Mouse (Mus musculus): ENCODE measurements around the gene Usp12. TPM values are rescaled to one million over a fixed set of nuclear protein-coding genes. Genes with fewer than 3 reads are reported as not detected.

Usp12 gene
- polyA plus RNA-seq, 1 experiment = 18.9 TPM

GRCm38 (mm10) chr5:146733888-146734640 lies 60.7 kb downstream of the Usp12 start:
- WGBS = 78% methylated on average over 12 of the region's 12 CpGs
- Histone ChIP-seq H3K4me1 (ENCODE audit: control insufficient read depth, insufficient read depth, low read length) (no peaks in the 10 kb centered on the region), H3K36me3 (ENCODE audit: control insufficient read depth, insufficient read depth, low read length) (peaks cover 1% of the 10 kb centered on the region; the same call in 1 of the 2 replicates), H3K27ac (ENCODE audit: insufficient read depth, low read depth, low read length) (no peak overlapping the region), H3K27me3 (replicated peaks; ENCODE audit: control insufficient read depth, insufficient read depth, low read length) (no peaks in the 10 kb centered on the region), H3K4me3 (ENCODE audit: insufficient read depth, low read depth, low read length) (no peak overlapping the region)
- no peak for TF ChIP-seq POLR2A (IDR thresholded peaks at IDR 0.05; ENCODE audit: low read depth, low read length)
- TF ChIP-seq CTCF (conservative IDR thresholded peaks at IDR 0.05; ENCODE audit: insufficient read depth, insufficient read length, low read depth, low read length) = peak; percentile 21; the same call in 1 of the 2 replicates
- DNase-seq = peak; percentile 61

- no peak for TF ChIP-seq POLR2A (IDR thresholded peaks at IDR 0.05; ENCODE audit: low read depth, low read length)
- TF ChIP-seq CTCF (conservative IDR thresholded peaks at IDR 0.05; ENCODE audit: insufficient read depth, insufficient read length, low read depth, low read length) = no peak
- no peaks in the 10 kb centered on the region for H3K4me1 ChIP-seq (ENCODE audit: control insufficient read depth, insufficient read depth, low read length)
- no peak for DNase-seq
- H3K36me3 ChIP-seq (ENCODE audit: control insufficient read depth, insufficient read depth, low read length) = peaks cover 1% of the 10 kb centered on the region; the same call in 1 of the 2 replicates
- 84% methylated on average over 7 of the region's 7 CpGs for WGBS
- no peak overlapping the region for H3K4me3 ChIP-seq (ENCODE audit: insufficient read depth, low read depth, low read length)
- H3K27ac ChIP-seq (ENCODE audit: insufficient read depth, low read depth, low read length) = no peak overlapping the region
- no peaks in the 10 kb centered on the region for H3K27me3 ChIP-seq (replicated peaks; ENCODE audit: control insufficient read depth, insufficient read depth, low read length)
Observed at GRCm38 (mm10) chr5:146733372-146733771, 61.4 kb downstream of the Usp12 start.

GRCm38 (mm10) chr5:146727006-146727405 lies 67.8 kb downstream of the Usp12 start:
- TF ChIP-seq POLR2A (IDR thresholded peaks at IDR 0.05; ENCODE audit: low read depth, low read length) (no peak), CTCF (conservative IDR thresholded peaks at IDR 0.05; ENCODE audit: insufficient read depth, insufficient read length, low read depth, low read length) (no peak)
- Histone ChIP-seq H3K36me3 (ENCODE audit: control insufficient read depth, insufficient read depth, low read length) (no peaks in the 10 kb centered on the region), H3K4me1 (ENCODE audit: control insufficient read depth, insufficient read depth, low read length) (no peaks in the 10 kb centered on the region), H3K27me3 (replicated peaks; ENCODE audit: control insufficient read depth, insufficient read depth, low read length) (no peaks in the 10 kb centered on the region), H3K4me3 (ENCODE audit: insufficient read depth, low read depth, low read length) (no peak overlapping the region), H3K27ac (ENCODE audit: insufficient read depth, low read depth, low read length) (no peak overlapping the region)
- no peak for DNase-seq
- 79% methylated on average over 4 of the region's 4 CpGs for WGBS

- Histone ChIP-seq H3K4me1 (ENCODE audit: control insufficient read depth, insufficient read depth, low read length) (no peaks in the 10 kb centered on the region), H3K27me3 (replicated peaks; ENCODE audit: control insufficient read depth, insufficient read depth, low read length) (no peaks in the 10 kb centered on the region), H3K27ac (ENCODE audit: insufficient read depth, low read depth, low read length) (no peak overlapping the region), H3K4me3 (ENCODE audit: insufficient read depth, low read depth, low read length) (no peak overlapping the region), H3K36me3 (ENCODE audit: control insufficient read depth, insufficient read depth, low read length) (no peaks in the 10 kb centered on the region)
- WGBS = 56% methylated on average over 3 of the region's 3 CpGs
- no peak for DNase-seq
- TF ChIP-seq CTCF (conservative IDR thresholded peaks at IDR 0.05; ENCODE audit: insufficient read depth, insufficient read length, low read depth, low read length) (no peak), POLR2A (IDR thresholded peaks at IDR 0.05; ENCODE audit: low read depth, low read length) (no peak)
Observed at GRCm38 (mm10) chr5:146724956-146725355, 69.8 kb downstream of the Usp12 start.

GRCm38 (mm10) chr5:146723452-146723851 lies 71.4 kb downstream of the Usp12 start:
- Histone ChIP-seq H3K27me3 (replicated peaks; ENCODE audit: control insufficient read depth, insufficient read depth, low read length) (no peaks in the 10 kb centered on the region), H3K4me3 (ENCODE audit: insufficient read depth, low read depth, low read length) (no peak overlapping the region), H3K4me1 (ENCODE audit: control insufficient read depth, insufficient read depth, low read length) (no peaks in the 10 kb centered on the region), H3K36me3 (ENCODE audit: control insufficient read depth, insufficient read depth, low read length) (no peaks in the 10 kb centered on the region), H3K27ac (ENCODE audit: insufficient read depth, low read depth, low read length) (no peak overlapping the region)
- no peak for DNase-seq
- WGBS = 96% methylated on average over 5 of the region's 5 CpGs
- no peak for TF ChIP-seq POLR2A (IDR thresholded peaks at IDR 0.05; ENCODE audit: low read depth, low read length)
- 0 out of 2 replicates have a peak, but pooled peaks have one; percentile 6 for TF ChIP-seq CTCF (conservative IDR thresholded peaks at IDR 0.05; ENCODE audit: insufficient read depth, insufficient read length, low read depth, low read length)

- H3K27me3 ChIP-seq (replicated peaks; ENCODE audit: control insufficient read depth, insufficient read depth, low read length) = no peaks in the 10 kb centered on the region
- H3K4me3 ChIP-seq (ENCODE audit: insufficient read depth, low read depth, low read length) = no peak overlapping the region
- H3K36me3 ChIP-seq (ENCODE audit: control insufficient read depth, insufficient read depth, low read length) = no peaks in the 10 kb centered on the region
- no peak for DNase-seq
- TF ChIP-seq POLR2A (IDR thresholded peaks at IDR 0.05; ENCODE audit: low read depth, low read length) = no peak
- no peak for TF ChIP-seq CTCF (conservative IDR thresholded peaks at IDR 0.05; ENCODE audit: insufficient read depth, insufficient read length, low read depth, low read length)
- H3K27ac ChIP-seq (ENCODE audit: insufficient read depth, low read depth, low read length) = no peak overlapping the region
- 35% methylated on average over 14 of the region's 14 CpGs for WGBS
- H3K4me1 ChIP-seq (ENCODE audit: control insufficient read depth, insufficient read depth, low read length) = no peaks in the 10 kb centered on the region
Observed at GRCm38 (mm10) chr5:146722226-146722625, 72.6 kb downstream of the Usp12 start.

GRCm38 (mm10) chr5:146719584-146720356 lies 75.0 kb downstream of the Usp12 start:
- Histone ChIP-seq H3K4me1 (ENCODE audit: control insufficient read depth, insufficient read depth, low read length) (no peaks in the 10 kb centered on the region), H3K36me3 (ENCODE audit: control insufficient read depth, insufficient read depth, low read length) (no peaks in the 10 kb centered on the region), H3K4me3 (ENCODE audit: insufficient read depth, low read depth, low read length) (no peak overlapping the region), H3K27ac (ENCODE audit: insufficient read depth, low read depth, low read length) (no peak overlapping the region), H3K27me3 (replicated peaks; ENCODE audit: control insufficient read depth, insufficient read depth, low read length) (no peaks in the 10 kb centered on the region)
- TF ChIP-seq POLR2A (IDR thresholded peaks at IDR 0.05; ENCODE audit: low read depth, low read length) (no peak), CTCF (conservative IDR thresholded peaks at IDR 0.05; ENCODE audit: insufficient read depth, insufficient read length, low read depth, low read length) (no peak)
- no peak for DNase-seq
- 80% methylated on average over 27 of the region's 27 CpGs for WGBS

Measured in kidney, adult 2 months (tissue).